Comparison of ENCODE assay signal across 26 mouse cellular contexts in genomic region chr17:31422381-31422780, GRCm38 (mm10). TPM values are rescaled to one million over a fixed set of nuclear protein-coding genes. Genes with fewer than 3 reads are reported as not detected.
DNase-seq lines count a peak whose midpoint lies in the region; ATAC-seq and TF ChIP-seq lines count a peak whose summit lies in the region.
"Had no signal": no experiment of that assay in that cellular context is flagged by ENCODE, and none has a peak within 500 bp of the region (broad histone marks: within the 10 kb centered on the region; RNA-seq: fewer than 3 reads in every experiment).

No protein-coding gene starts in this region.

- H3K36me3 ChIP-seq in intestine, postnatal 0 days (ENCODE audit: control insufficient read depth, insufficient read depth), result peaks cover 21% of the 10 kb centered on the region; the same call in 1 of the 2 replicates
- no peaks in the 10 kb centered on the region for H3K36me3 ChIP-seq in intestine, embryonic 16.5 days (ENCODE audit: control insufficient read depth, insufficient read depth, low read length)
- no peaks in the 10 kb centered on the region for H3K36me3 ChIP-seq in ES-E14 (ENCODE audit: control insufficient read depth, insufficient read depth, low read length, poor library complexity, severe bottlenecking)
- H3K36me3 ChIP-seq in embryonic facial prominence, embryonic 10.5 days (replicated peaks), result peaks cover 6% of the 10 kb centered on the region; the same call in 1 of the 2 replicates
- H3K36me3 ChIP-seq: heart, embryonic 10.5 days; intestine, embryonic 15.5 days had no signal

- H3K4me3 ChIP-seq in intestine, postnatal 0 days (ENCODE audit: low read depth, low read length), result no peak overlapping the region
- H3K4me3 ChIP-seq in intestine, embryonic 16.5 days (ENCODE audit: low read length), result no peak overlapping the region
- H3K4me3 ChIP-seq in ES-E14 (ENCODE audit: insufficient read depth in 1 of 2, low read depth in 1 of 2, low read length in 2 of 2, poor library complexity in 1 of 2, severe bottlenecking in 1 of 2), result no peak overlapping the region
- H3K4me3 ChIP-seq in embryonic facial prominence, embryonic 10.5 days, result no peak overlapping the region
- H3K4me3 ChIP-seq: embryonic facial prominence, embryonic 13.5 days; erythroblast, embryonic 14.5 days; forebrain, embryonic 12.5 days; forebrain, embryonic 15.5 days; heart, adult 2 months; heart, embryonic 10.5 days; heart, embryonic 13.5 days; hindbrain, embryonic 13.5 days; intestine, embryonic 15.5 days had no signal

- H3K27me3 ChIP-seq in intestine, postnatal 0 days (replicated peaks; ENCODE audit: control insufficient read depth, insufficient read depth, low read length), result no peaks in the 10 kb centered on the region
- H3K27me3 ChIP-seq in intestine, embryonic 16.5 days (replicated peaks; ENCODE audit: control insufficient read depth, insufficient read depth, low read length), result no peaks in the 10 kb centered on the region
- H3K27me3 ChIP-seq in embryonic facial prominence, embryonic 10.5 days (replicated peaks; ENCODE audit: low read depth, poor library complexity, severe bottlenecking), result peaks cover 8% of the 10 kb centered on the region; the same call in 1 of the 2 replicates
- H3K27me3 ChIP-seq: embryonic facial prominence, embryonic 13.5 days; forebrain, embryonic 15.5 days; hindbrain, embryonic 13.5 days; intestine, embryonic 15.5 days had no signal

- H3K9me3 ChIP-seq in intestine, postnatal 0 days (ENCODE audit: control insufficient read depth), result no peaks in the 10 kb centered on the region
- no peaks in the 10 kb centered on the region for H3K9me3 ChIP-seq in intestine, embryonic 16.5 days (ENCODE audit: control insufficient read depth, low read length)
- no peaks in the 10 kb centered on the region for H3K9me3 ChIP-seq in ES-E14 (ENCODE audit: control insufficient read depth, insufficient read depth, low read depth, low read length)
- no peaks in the 10 kb centered on the region for H3K9me3 ChIP-seq in embryonic facial prominence, embryonic 10.5 days
- H3K9me3 ChIP-seq: embryonic facial prominence, embryonic 13.5 days; forebrain, embryonic 12.5 days; forebrain, embryonic 15.5 days; heart, embryonic 10.5 days; heart, embryonic 13.5 days; hindbrain, embryonic 13.5 days; intestine, embryonic 15.5 days had no signal

- peak; percentile 38; the same call in 1 of the 2 replicates for TF ChIP-seq CTCF in intestine, postnatal 0 days (IDR thresholded peaks at IDR 0.05; ENCODE audit: low read depth)

- no peak for ATAC-seq in intestine, postnatal 0 days
- ATAC-seq in intestine, embryonic 16.5 days, result no peak
- ATAC-seq: forebrain, embryonic 15.5 days; hindbrain, embryonic 16.5 days; intestine, embryonic 15.5 days had no signal

- DNase-seq in ES-E14 (ENCODE audit: low read depth, low spot score), result no peak
- DNase-seq in embryonic facial prominence, embryonic 10.5 days (ENCODE audit: low spot score), result no peak
- no peak for DNase-seq in layer of hippocampus, postnatal 25 days (ENCODE audit: extremely low spot score in 1 of 2, low spot score in 1 of 2)
- no peak for DNase-seq in gastrocnemius, postnatal 14 days
- DNase-seq: adrenal gland, postnatal 10 days; adrenal gland, postnatal 36 days; cerebellum, adult 18-20 months; cerebellum, adult 9-10 months; cerebellum, postnatal 14 days; gastrocnemius, postnatal 36 days; heart, adult 2 months; heart, postnatal 14 days; heart, postnatal 4 days; kidney, adult 2 months had no signal

- no peak overlapping the region for H3K27ac ChIP-seq in intestine, postnatal 0 days (ENCODE audit: low read depth, low read length)
- H3K27ac ChIP-seq in intestine, embryonic 16.5 days (ENCODE audit: low read length), result no peak overlapping the region
- H3K27ac ChIP-seq in ES-E14 (ENCODE audit: insufficient read depth, low read depth, low read length, poor library complexity, severe bottlenecking), result peak overlapping the region; percentile 59
- peak overlapping the region; percentile 19; the same call in 1 of the 2 replicates for H3K27ac ChIP-seq in embryonic facial prominence, embryonic 10.5 days (replicated peaks)
- H3K27ac ChIP-seq: embryonic facial prominence, embryonic 13.5 days; forebrain, embryonic 12.5 days; forebrain, embryonic 15.5 days; heart, adult 2 months; heart, embryonic 10.5 days; heart, embryonic 13.5 days; hindbrain, embryonic 13.5 days; intestine, embryonic 15.5 days had no signal

- intact Hi-C loops in gastrocnemius, postnatal 14 days (cut with DNase I; ENCODE audit: low total_unique reads), result no loop called here

- in situ Hi-C loops in ES-E14 (cut with MboI; ENCODE audit: low sequenced_read_pairs in 2 of 2, unreplicated experiment in 2 of 2), result no loop called here

- H3K4me2 ChIP-seq in intestine, postnatal 0 days (replicated peaks; ENCODE audit: low read depth), result no peak overlapping the region
- no peak overlapping the region for H3K4me2 ChIP-seq in intestine, embryonic 16.5 days (ENCODE audit: low read depth, low read length)
- H3K4me2 ChIP-seq: embryonic facial prominence, embryonic 13.5 days; forebrain, embryonic 12.5 days; forebrain, embryonic 15.5 days; heart, embryonic 13.5 days; hindbrain, embryonic 13.5 days; intestine, embryonic 15.5 days had no signal

- WGBS in intestine, postnatal 0 days, result 96% methylated on average over 1 of the region's 1 CpGs
- 96% methylated on average over 1 of the region's 1 CpGs for WGBS in intestine, embryonic 16.5 days
- WGBS in embryonic facial prominence, embryonic 10.5 days, result 92% methylated on average over 1 of the region's 1 CpGs

- peaks cover 9% of the 10 kb centered on the region; the same call in 1 of the 2 replicates for H3K4me1 ChIP-seq in intestine, postnatal 0 days (replicated peaks; ENCODE audit: control insufficient read depth, insufficient read depth, low read length)
- peaks cover 46% of the 10 kb centered on the region for H3K4me1 ChIP-seq in intestine, embryonic 16.5 days (ENCODE audit: control insufficient read depth, insufficient read depth, low read length)
- H3K4me1 ChIP-seq in ES-E14 (ENCODE audit: control insufficient read depth in 2 of 2, insufficient read depth in 2 of 2, low read length in 2 of 2, poor library complexity in 1 of 2), result peaks cover 3 to 51% of the 10 kb centered on the region in 2 experiments; a peak in 3 of 4 replicates
- peaks cover 57% of the 10 kb centered on the region for H3K4me1 ChIP-seq in embryonic facial prominence, embryonic 10.5 days

- H3K9ac ChIP-seq in intestine, postnatal 0 days (ENCODE audit: low read depth, low read length), result no peak overlapping the region
- no peak overlapping the region for H3K9ac ChIP-seq in intestine, embryonic 16.5 days (ENCODE audit: low read depth, low read length)
- H3K9ac ChIP-seq in ES-E14 (ENCODE audit: insufficient read depth, low read depth, low read length, poor library complexity, severe bottlenecking), result no peak overlapping the region
- H3K9ac ChIP-seq: embryonic facial prominence, embryonic 13.5 days; forebrain, embryonic 12.5 days; forebrain, embryonic 15.5 days; heart, embryonic 13.5 days; hindbrain, embryonic 13.5 days; intestine, embryonic 15.5 days had no signal

TF ChIP-seq in ES-E14, 5 proteins besides CTCF, POLR2A, EP300 and RAD21:
- TF ChIP-seq MAFK (IDR thresholded peaks at IDR 0.05; ENCODE audit: insufficient read depth, low read depth, low read length), result no peak
TF ChIP-seq in ES-E14: peak in this region for 0.

RNA-seq across cellular contexts. Expression of gene Pde9a, which starts 36.4 kb away (rescaled TPM):
- 58.8 and 59.8 TPM in 2 replicates for polyA plus RNA-seq in intestine, postnatal 0 days (2015; fragmentation: Nextera tagmentation; extraction: Ambion mirVana)
- polyA plus RNA-seq in intestine, embryonic 16.5 days (2015; fragmentation: Nextera tagmentation; extraction: Ambion mirVana), result 62.5 and 65.2 TPM in 2 replicates
- total RNA-seq in ES-E14 (2012; rRNA removed), result 3.9 and 6.9 TPM in 2 replicates
- 16.9 and 18.9 TPM in 2 replicates for polyA plus RNA-seq in embryonic facial prominence, embryonic 10.5 days (2016; fragmentation: Nextera tagmentation; extraction: Ambion mirVana)
- total RNA-seq in layer of hippocampus, postnatal 25 days (2021), result 10 to 100 TPM; 24.9 to 30.7 TPM
- 1 to 10 TPM; 4.5 to 6.5 TPM for total RNA-seq in gastrocnemius, postnatal 14 days (2021)
- total RNA-seq: MEL had no signal
- polyA plus RNA-seq: erythroblast, embryonic 14.5 days had no signal

Comparison
In these comparisons a context has a peak if more than half of its experiments do, and no peak if none do; other contexts are left out.
1. H3K27ac ChIP-seq: peak in ES-E14 (single experiment) and embryonic facial prominence, embryonic 10.5 days (single experiment); none in intestine, postnatal 0 days (single experiment) and intestine, embryonic 16.5 days (single experiment).